Mouse (Mus musculus) kidney, adult 11 months (tissue): ENCODE measurements around the gene Olfr1392.
"Not testable (repeated sequence)": the region's sequence is repeated elsewhere in the genome, so short reads cannot be mapped to it uniquely, and the experiment has no call there.

Experiments
- DNase-seq: peaks from one replicate; pipeline ENCODE4 v3.0.0; 2022

Olfr1392 gene

GRCm38 (mm10) chr11:49284982-49285381, at the start of gene Olfr1392:
Gene Olfr1392, plus strand, starts transcription at chr11:49285282.
- DNase-seq: not testable (repeated sequence)

- DNase-seq: no peak
Measured at GRCm38 (mm10) chr11:49235459-49236207, 49.4 kb upstream of the Olfr1392 start.

DNA sequence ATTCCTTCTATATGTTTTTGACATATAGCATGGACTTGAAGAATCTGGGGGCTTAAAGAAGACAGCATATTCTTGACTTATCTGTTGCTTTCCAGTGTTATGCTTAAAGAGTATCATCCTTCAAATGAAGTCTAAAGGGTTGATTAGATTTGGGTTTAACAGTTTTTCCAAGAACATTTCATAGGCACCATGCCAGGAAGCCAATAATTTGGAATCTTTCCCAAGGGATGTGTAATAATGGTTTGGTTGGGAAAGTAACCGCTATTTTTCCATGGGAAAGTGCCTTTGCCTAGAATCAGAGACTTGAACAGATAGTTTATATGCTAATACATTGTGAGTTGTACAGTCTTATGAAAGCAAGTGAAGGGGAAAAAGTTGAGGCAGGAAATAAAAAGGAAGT, 48.2 kb upstream of the Olfr1392 start:
- DNase-seq: no peak

DNA sequence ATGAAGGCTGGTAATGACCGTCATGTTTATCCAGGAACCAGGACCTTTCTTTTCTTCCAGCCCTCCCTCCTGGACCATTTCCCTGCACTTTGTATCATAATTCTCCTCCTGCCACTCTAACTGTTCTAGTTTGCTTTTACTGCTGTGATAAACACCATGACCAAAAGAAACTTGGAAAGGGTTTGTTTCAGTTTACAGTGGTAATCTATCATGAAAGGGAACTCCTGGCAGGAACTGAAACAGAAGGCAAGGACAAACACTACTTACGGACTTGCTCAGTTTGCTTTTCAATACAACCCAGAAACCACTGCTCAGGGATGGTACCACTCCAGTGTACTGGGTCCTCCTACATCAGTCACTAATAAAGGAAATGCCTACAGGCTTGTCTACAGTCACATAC, 47.5 kb upstream of the Olfr1392 start:
- no peak for DNase-seq

- DNase-seq: no peak
Measured at GRCm38 (mm10) chr11:49240310-49240709, 44.8 kb upstream of the Olfr1392 start.

DNA sequence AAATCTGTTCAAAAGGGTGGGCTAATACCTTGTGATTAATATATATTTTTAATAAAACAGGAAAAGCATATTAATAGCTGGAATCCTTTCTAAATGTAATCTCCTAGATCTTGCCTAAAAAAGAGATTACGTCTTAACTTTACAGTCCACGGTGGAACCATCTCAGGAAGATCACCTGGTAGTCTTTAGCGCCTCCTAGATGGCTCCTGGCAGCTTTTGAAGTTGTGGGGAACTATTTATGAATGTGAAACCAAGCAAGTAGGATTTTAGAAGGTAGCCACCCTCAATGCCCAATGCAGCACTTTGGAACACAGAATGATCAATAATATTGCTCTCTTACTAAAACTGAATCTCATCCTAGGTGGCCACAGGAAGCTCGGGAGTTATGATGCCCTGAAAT, 44.2 kb upstream of the Olfr1392 start:
- no peak for DNase-seq

DNA sequence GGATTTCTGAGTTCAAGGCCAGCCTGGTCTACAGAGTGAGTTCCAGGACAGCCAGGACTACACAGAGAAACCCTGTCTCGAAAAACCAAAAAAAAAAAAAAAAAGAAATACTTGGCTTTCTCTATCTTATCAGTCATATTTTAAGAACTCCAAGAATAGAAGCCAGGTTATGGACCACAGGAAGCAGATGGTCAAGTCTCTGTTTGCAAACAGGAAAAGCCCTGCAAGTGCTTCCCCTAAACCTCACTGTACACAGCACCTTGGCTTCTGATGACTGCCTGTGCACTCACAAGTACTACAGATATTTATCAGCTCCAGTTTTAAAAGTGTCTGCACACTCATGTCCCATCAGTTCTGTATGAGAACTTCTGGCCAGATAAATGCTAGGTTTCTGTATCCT, 43.6 kb upstream of the Olfr1392 start:
- no peak for DNase-seq

DNA sequence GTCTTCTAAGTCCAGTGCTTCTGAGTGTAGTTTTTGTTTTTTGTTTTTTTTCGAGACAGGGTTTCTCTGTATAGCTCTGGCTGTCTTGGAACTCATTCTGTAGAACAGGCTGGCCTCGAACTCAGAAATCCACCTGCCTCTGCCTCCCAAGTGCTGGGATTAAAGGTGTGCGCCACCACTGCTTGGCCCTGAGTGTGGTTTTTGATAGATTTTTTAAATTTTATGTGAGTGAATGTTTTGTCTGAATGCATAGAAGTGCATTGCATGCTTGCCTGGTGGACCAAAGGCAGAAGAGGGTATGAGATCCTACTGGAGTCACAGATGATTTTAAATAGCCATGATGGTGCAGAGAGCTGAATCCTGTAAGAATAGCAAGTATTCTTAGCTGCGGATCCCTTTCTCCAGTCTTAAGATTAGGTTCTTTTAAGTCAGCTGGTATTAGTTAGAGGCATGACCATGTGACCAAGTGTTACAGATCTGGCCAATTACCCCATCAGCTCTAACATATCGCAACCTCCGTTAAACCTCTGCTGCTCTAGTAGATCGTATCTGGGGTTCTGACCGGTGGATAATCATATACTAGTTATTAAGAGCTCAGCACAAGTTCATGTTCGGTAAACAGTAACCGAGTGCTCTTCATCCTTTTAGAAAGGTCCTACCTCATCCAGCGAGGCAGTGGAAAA, 42.0 kb upstream of the Olfr1392 start:
- DNase-seq: no peak

GRCm38 (mm10) chr11:49243727-49244594, 41.1 kb upstream of the Olfr1392 start, which contains the start of gene Mgat1:
Gene Mgat1, plus strand, starts transcription at chr11:49244191.
- peak; percentile 96 for DNase-seq

DNA sequence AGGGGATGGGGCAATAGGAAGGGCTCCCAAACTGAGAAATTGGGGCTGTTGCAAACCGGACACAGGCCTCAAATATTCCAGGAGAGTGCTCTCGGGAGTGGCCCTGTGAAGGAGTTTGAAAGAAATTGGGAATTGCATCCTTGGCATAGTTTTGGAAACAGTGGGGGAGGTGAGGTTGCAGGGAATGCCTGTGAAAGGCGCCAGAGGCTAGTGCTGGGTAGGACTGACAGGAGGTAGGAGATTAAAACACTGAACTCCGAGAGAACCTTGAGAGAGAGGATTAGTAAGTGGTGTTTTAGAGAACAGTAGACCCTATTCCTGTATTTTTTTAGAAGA, 40.5 kb upstream of the Olfr1392 start:
- no peak for DNase-seq

- DNase-seq: peak; percentile 85
Measured at GRCm38 (mm10) chr11:49245176-49245575, 39.9 kb upstream of the Olfr1392 start.

DNA sequence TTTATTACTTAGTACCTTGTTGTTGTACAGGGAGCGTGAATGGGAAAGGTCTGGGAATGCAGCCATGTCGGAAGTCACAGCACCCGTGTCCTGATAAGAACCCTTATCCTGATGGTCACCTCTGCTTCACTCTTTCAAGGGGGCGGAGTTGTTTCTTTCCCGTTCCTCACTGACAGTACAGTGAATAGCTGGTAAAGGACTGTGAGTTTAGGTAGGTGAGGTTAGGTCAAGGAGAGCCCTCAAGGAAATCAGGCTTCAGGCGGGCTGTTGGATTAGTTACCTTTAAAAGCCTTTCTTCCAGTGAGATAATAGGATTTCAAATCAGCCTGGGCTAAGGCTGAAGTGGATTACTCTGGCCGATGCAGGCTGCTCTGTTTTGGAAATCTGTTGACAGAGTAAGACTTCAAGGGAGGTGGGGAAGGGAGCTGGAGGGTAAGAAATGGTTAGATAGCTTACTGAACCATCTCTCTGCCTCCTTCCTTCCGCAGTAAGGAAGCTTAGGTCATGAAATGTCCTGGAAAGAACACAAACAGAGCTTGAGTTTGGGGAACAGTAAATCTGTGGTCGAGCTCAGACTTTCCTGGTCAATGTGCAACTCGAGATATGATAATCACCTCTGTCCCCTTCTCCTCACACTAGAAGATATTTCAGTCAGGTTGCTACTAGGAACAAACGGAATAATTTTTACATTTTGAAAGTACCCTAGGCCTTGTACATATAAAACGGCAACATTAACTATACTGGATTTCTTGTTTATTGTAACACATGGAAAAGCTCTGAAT, 39.3 kb upstream of the Olfr1392 start:
- DNase-seq: no peak

DNA sequence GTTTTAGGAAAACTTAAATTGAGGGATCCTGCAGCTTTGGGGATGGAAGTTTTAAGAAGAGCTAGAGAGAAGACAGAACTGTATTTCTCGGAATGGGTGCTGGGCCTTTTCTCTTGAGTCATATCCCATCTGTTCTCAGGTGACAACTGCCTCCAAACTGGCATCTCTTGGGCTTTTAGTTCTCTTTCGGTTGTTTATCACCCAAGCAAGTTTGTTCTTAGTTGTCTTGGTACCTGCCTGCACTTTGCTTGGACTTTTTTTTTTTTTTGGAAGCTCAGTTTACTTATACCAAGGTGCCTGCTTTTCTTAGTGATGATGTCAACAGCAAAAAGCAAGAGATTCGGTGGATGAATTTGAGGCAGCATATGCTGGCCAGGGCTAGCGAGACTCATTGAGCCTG, 38.6 kb upstream of the Olfr1392 start:
- DNase-seq: no peak

DNA sequence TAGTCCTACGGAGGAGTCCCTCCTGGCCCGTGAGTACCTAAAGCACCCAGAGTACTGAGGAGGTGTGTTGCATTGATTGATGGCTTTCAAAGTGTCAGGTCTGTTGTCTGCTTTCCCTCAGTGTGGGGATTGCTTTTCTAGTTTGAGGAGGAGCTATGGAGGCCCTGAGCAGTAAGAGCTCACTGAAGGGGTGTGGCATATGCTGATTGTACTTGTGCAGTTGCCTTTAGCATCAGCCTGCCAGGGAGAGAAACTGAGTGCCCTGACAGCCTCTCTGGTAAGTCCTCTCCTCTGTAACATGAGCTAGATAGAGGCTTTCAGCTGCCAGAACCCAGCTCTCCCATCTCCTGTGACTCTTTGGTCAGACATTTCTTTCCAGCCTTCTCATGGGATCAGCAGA, 37.8 kb upstream of the Olfr1392 start:
- DNase-seq: no peak

DNA sequence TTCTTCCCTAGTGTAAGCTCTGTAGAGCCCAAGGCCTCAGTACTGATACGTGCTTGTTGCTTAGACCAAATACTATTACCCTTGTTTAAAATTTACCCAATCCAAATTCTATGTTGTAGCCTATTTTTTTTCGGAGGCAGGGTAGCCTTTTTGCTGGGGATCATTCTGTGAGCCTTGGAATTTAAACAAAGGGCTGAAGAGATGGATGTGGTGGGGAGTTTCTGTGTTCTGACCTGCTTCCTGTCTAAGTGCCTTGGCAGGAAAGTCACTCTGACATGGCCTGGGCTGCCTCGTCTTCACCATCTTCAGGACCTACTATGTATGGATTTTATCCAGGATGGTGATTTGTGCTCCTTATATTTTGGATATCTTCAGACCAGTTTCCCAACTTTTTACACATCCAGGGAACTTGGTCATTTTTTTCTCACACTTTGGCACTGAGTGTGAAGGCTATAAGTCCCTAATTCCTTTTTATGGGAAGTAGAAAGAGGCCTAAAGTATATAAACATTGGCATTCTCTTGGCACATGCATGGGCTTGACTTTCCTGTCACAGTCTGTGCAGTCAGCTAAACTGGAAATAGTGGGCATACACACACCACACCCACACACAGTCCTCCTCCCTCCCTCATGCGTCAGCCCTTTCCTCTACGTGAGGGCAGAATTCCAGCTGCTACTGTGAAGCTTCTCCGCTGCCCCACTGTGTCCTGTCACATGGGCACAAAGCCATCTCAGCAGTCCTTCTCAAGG, 36.7 kb upstream of the Olfr1392 start:
- peak; percentile 78 for DNase-seq

GRCm38 (mm10) chr11:49248974-49249700, 35.9 kb upstream of the Olfr1392 start:
- no peak for DNase-seq

- DNase-seq: no peak
Measured at GRCm38 (mm10) chr11:49249811-49250421, 35.2 kb upstream of the Olfr1392 start.

DNA sequence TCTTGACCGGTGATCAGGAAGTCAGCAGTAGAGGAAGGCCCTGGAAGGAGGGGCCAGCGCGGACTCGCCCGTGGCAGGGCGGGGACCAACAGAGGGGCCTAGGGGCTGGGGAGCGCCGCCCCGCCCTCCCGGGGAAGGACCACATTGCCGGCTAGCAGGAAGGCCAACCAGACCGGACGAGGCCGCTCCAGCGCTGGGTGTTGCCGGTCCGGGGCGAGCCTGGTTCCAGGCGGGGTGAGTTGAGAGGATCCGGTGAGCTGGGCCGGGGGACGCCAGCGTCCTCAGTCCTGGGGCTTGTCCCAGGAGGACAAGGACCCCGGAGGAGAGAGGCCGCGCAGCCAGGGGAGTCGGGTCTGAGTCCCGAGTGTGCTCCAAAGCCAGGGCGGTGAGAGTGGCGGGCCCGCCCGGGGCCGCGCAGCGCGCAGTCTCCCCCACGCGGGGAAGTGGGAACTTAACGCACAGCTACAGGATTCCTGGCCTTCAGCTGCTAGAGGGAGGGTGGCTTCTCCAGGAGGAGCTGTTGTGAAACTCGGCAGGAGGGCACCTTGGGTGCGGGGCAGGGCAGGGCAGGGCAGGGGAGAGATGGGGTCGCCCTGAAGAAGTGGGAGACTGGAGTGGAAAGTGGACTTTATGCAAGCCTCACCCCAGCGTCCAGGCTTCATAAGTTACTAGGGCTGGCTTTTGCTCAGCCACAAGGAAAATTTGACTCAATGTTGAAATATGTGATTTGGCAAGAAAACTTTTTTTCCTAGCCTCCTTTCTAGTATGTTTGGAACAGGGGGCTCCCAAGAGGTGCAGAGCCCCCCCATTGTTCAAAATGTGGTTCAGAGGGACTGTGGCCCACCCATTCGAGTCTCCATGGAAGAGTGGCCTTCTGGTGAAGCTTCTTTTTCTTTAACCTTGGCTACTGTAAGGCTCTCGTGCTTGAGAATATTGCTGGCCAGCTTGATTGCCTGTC, 34.4 kb upstream of the Olfr1392 start:
- DNase-seq: peak; percentile 92

GRCm38 (mm10) chr11:49251380-49251761, 33.7 kb upstream of the Olfr1392 start:
- no peak for DNase-seq

GRCm38 (mm10) chr11:49252048-49252447, 33.0 kb upstream of the Olfr1392 start:
- no peak for DNase-seq
